Mouse (Mus musculus) granulocyte monocyte progenitor cell, adult 5-6 weeks (primary cell): ENCODE data around the gene Rnf148. TPM values are rescaled to one million over a fixed set of nuclear protein-coding genes. Genes with fewer than 3 reads are reported as not detected.

Experiments used
- ATAC-seq: replicated peaks from 2 replicates; pipeline ENCODE4 v1.8.0; 2016; ENCODE audit warnings: mild to moderate bottlenecking, moderate TSS enrichment, inconsistent platforms; ENCODE audit not compliant: poor library complexity, severe bottlenecking
- total RNA-seq, 2 experiments: library from RNA; stranded (forward) in 1 of 2; stranded (reverse) in 1 of 2; fragments of 200-712, 200-1000 nt in 1 of 2; fragments of >200 nt in 1 of 2; fragmentation: Nextera tagmentation in 1 of 2; gene quantifications; 2 replicates each; pipeline ENCODE4 v1.2.3; 2014 to 2017

The Rnf148 gene
- not detected in 2 replicates for total RNA-seq (2014; fragmentation: Nextera tagmentation)
- not detected in 2 replicates for total RNA-seq (2017)

DNA sequence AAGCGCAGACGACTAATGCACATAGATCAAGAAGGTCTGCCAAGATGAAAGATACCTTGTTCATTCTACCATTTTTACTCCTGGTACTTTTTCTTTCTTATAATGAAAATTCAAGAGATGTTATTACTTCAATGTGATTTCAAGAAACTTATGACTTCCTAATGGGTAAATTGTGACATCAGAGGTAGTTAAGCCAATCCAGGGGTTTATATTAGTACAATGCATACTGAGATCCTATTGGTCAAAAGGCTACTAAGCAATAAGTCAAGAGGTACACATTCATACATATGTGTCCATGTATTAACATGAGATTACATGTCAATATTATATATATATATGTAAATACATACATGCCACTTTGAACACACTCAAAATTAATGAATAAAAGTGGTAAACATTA, at the start of gene Rnf148:
Rnf148 (minus strand) TSS at position 101 of the 400 bp plus-strand sequence.
- ATAC-seq = no peak

DNA sequence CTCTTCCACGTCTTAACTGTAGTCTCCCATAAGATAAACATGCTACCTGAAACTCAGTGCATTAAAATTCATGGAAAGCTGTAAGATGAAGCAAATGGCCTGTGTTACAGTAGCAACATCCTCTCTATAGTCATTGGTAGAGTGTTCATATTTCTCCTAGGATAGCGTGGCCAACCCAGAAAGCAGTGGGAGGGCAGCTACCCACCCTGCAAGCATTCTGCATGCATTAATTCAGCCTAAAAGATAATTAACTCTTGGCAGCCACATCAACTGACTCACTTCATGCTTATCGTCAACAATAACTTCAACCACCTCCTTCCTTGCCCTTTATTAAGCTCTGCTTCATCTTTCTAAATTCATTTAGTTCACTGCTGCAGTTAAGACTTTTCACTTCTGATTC, 45.9 kb upstream of the Rnf148 start:
- ATAC-seq = no peak

DNA sequence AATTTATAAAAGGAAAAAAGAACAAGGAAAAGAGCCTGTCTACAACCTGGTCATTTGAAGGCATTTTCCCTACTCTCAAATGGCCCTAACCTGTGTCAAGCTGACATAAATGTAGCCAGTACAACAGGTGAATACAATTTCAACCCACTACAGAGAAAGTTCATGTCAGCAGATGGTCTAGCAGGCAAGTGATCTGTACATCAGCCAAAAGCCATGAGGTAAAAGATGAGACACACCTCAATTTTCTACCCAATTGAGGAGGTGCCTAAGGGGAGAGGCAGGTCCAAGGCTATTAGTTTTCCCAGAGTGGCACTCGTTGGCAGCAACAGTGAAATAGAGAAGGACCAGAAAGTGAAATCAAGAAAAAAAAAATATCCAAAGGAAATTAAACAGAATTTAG, 23.2 kb upstream of the Rnf148 start:
- no peak for ATAC-seq

DNA sequence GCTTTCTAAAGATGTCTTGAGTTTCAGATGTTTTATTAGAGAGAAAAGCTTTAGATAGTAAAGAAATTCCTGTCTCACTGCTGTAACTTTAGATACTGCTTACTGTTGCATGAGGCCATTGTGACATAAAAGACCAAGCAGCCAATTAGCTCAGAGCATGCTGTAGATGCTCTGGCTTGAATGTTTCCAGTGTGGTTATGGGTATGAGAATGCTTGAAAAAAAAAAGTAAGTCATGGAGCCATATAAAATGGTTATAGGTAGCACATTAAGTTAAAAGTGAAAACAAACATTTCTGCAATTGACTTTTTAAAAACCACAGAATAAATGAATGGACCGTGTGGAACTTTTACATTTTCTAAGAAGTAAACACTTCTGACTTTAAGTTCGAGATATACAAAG, 4.7 kb downstream of the Rnf148 start, which contains the start of gene Rnf133:
Rnf133 (minus strand) TSS at position 101 of the 400 bp plus-strand sequence.
- no peak for ATAC-seq

DNA sequence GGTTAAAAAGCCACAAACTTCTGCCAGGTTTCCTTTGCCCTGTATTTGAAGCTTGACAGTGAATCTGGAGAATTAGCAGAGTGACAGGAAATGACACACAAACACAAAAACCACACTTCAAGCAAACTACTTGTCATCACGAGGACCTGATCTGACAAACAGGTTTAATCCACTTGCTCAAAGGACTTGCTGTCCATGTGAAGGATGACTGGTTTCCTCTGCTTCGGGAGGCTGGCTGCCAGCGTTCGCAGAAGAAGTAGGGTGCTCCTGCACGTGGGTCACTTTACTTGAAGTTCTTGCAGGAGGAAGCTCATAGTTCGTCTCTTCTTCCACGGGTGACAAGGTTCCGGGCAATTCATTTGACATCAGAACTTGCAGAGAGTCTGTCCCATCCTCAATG, 6.2 kb downstream of the Rnf148 start:
- no peak; the same call in 1 of the 2 replicates for ATAC-seq

DNA sequence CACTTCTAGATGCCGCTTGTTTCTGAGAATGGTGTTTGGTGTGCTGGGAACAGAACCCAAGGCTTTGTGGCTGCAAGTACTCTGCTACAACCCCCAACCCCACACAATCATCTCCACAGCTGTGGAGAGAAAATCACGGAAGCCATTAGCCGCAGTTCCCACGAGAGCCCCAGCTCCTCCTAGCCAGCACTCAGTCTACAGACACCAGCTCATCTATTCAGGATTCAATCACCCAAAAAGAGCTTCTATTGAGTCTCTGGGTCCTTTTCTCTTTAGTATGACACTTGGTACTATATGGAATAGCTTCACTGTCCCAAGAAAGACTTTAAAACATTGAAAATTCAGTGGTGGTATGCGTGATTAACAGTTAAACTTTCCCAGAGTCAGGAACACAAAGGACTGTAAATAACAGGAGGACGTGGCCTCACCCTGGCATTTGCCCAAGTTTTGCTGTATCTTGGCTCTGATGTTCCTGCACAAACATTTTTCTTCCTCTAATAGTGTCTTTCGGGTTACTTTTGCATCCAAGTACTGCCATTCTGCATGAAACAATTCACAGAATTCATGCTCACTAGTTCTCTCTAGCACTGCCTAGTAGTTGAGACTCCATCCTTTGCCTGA, 7.2 kb downstream of the Rnf148 start:
- ATAC-seq = no peak

DNA sequence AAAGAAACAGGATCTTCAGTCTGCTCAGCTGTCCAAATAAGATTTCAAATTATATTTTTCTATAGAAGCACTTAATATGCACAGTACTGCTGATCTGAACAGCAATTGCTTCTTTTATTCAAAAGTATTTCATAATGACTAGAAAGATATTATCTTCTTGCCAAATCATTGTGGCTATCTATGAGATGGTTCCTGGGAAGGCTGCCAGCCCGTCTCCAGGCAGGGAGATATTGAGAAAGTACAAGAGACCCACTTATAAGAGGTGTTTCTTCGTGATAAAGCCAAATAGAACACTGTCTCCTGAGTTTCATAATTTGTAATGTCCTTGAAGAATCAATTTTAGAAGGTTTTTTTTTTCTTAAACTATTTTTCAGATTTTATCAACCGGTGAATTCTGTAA, 17.9 kb downstream of the Rnf148 start:
- peak; percentile 59 for ATAC-seq

DNA sequence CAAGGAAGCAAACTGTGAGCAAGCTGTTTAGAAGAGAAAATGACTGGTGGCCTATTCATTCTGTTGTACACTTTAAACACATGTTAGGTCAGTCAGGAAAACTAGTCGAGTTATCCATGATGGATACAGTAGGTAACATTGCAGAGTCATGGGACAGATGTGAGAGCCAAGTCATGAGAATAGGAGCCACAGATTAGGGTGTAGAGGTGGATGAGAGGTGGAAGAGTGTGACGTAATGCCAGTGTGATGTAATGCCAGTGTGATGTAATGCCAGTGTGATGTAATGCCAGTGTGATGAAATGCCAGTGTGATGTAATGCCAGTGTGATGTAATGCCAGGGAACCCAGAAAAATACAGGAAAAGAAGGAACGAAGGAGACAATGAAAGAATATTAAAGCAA, 19.7 kb downstream of the Rnf148 start:
- peak; percentile 81 for ATAC-seq

DNA sequence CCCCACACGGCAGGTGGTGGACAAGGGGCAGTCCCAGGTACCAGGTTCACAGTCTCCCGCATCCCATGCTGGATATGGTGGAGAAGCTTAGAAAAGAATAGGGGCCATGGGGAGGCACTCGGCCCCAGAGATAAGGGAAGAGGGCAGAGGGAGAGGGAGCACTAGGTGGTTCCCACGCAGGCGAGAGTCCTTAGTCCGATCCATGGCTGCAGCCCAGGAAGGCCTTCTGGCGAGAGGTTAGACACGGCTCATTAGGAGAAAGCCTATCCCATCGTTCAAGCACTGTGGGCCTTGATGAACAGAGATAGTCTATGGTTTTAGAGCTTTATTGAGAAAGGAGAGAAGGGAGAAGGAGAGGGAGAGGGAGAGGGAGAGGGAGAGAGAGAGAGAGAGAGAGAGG, 20.9 kb downstream of the Rnf148 start:
- no peak for ATAC-seq

DNA sequence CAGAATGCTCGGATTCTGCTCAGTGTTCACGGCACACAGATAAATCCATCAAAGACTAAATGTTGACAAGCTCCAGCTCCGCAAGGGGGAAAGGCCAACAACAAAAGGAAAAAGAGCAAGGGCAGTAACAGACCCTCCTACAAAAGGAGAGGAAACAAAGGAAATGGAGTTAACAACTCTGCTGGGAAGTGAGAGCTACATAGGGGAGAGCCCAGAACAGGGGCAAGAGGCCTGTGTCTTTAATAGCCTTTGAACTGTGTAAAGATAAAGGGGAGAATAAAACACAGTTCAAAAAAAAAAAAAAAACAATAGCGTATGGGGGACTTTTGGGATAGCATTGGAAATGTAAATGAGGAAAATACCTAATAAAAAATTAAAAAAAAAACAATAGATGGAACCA, 24.5 kb downstream of the Rnf148 start:
- ATAC-seq = no peak

Other genes with a start within 250 kb of the Rnf148 start
- gene Rnf133, start 4.8 kb downstream of the Rnf148 start, total RNA-seq (2014; fragmentation: Nextera tagmentation) = not detected in 2 replicates
- not detected in 2 replicates for gene Rnf133, start 4.8 kb downstream of the Rnf148 start, total RNA-seq (2017)
- 0.92 TPM in 1 of 2 replicates, not detected in the other for gene Cadps2, start 184.3 kb upstream of the Rnf148 start, total RNA-seq (2014; fragmentation: Nextera tagmentation)
- 0.52 and 0.93 TPM in 2 replicates for gene Cadps2, start 184.3 kb upstream of the Rnf148 start, total RNA-seq (2017)